Comparison of ENCODE assay signal across 10 mouse cellular contexts in the genomic region with DNA sequence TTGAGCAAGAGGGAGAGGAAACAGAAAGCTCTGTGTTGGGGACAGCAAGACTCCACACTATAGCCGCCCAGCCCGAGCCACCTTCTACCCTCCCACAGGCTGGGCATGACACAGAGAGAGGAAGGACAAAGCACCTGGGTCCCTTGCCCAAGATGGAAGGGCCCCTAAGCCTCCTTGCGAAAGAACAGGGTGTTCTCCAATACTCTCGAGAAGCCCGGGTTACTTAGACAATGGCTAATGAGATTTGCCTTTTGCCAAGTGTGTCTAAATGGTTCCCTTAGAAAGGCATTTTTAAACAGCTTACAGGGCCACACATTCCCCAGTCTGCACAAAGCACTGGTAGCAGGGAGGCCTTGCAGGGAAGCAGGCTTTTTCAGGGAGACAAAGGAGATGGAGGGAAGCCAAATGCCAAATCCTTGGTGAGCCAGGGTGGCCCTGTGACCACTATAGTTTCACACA. TPM values are rescaled to one million over a fixed set of nuclear protein-coding genes. Genes with fewer than 3 reads are reported as not detected.
A peak's percentile ranks its signal among the peaks of the same experiment; 100 is the strongest.
DNase-seq lines count a peak whose midpoint lies in the region; ATAC-seq and TF ChIP-seq lines count a peak whose summit lies in the region.
"Had no signal": no experiment of that assay in that cellular context is flagged by ENCODE, and none has a peak within 500 bp of the region (broad histone marks: within the 10 kb centered on the region; RNA-seq: fewer than 3 reads in every experiment).

No protein-coding gene starts in this region.

- H3K9me3 ChIP-seq in limb, embryonic 15.5 days, result no peaks in the 10 kb centered on the region
- H3K9me3 ChIP-seq in stomach, postnatal 0 days (ENCODE audit: control insufficient read depth, low read length), result no peaks in the 10 kb centered on the region
- H3K9me3 ChIP-seq: liver, embryonic 13.5 days had no signal

- no peaks in the 10 kb centered on the region for H3K4me1 ChIP-seq in testis, adult 2 months (ENCODE audit: control insufficient read depth, insufficient read depth, low read length)
- peaks cover 16% of the 10 kb centered on the region for H3K4me1 ChIP-seq in limb, embryonic 15.5 days
- no peaks in the 10 kb centered on the region for H3K4me1 ChIP-seq in stomach, postnatal 0 days (replicated peaks; ENCODE audit: control insufficient read depth, insufficient read depth)
- H3K4me1 ChIP-seq in kidney, adult 2 months (ENCODE audit: control insufficient read depth, insufficient read depth, low read length), result no peaks in the 10 kb centered on the region
- H3K4me1 ChIP-seq: liver, embryonic 13.5 days had no signal

- H3K9ac ChIP-seq in limb, embryonic 15.5 days, result no peak overlapping the region
- H3K9ac ChIP-seq in stomach, postnatal 0 days (ENCODE audit: low read length), result no peak overlapping the region
- H3K9ac ChIP-seq: liver, embryonic 13.5 days had no signal

- H3K4me2 ChIP-seq in limb, embryonic 15.5 days, result no peak overlapping the region
- H3K4me2 ChIP-seq in stomach, postnatal 0 days (replicated peaks; ENCODE audit: low read depth), result no peak overlapping the region
- H3K4me2 ChIP-seq: liver, embryonic 13.5 days had no signal

- no peaks in the 10 kb centered on the region; the same call in 1 of the 2 replicates for H3K36me3 ChIP-seq in testis, adult 2 months (ENCODE audit: control insufficient read depth, insufficient read depth, low read length)
- H3K36me3 ChIP-seq in limb, embryonic 15.5 days, result peaks cover 19% of the 10 kb centered on the region
- H3K36me3 ChIP-seq in stomach, postnatal 0 days (ENCODE audit: control insufficient read depth, insufficient read depth, low read length), result peaks cover 3% of the 10 kb centered on the region; the same call in 1 of the 2 replicates
- no peaks in the 10 kb centered on the region for H3K36me3 ChIP-seq in kidney, adult 2 months (ENCODE audit: control insufficient read depth, insufficient read depth, low read length)
- H3K36me3 ChIP-seq: liver, embryonic 13.5 days had no signal

- TF ChIP-seq EP300 in stomach, postnatal 0 days (optimal IDR thresholded peaks at IDR 0.05), result no peak

- no peak for TF ChIP-seq CTCF in testis, adult 2 months (IDR thresholded peaks at IDR 0.05; ENCODE audit: control insufficient read depth, insufficient read depth, insufficient replicate concordance, low read depth, low read length)
- no peak for TF ChIP-seq CTCF in stomach, postnatal 0 days (IDR thresholded peaks at IDR 0.05; ENCODE audit: low read depth)
- TF ChIP-seq CTCF in kidney, adult 2 months (conservative IDR thresholded peaks at IDR 0.05; ENCODE audit: insufficient read depth, insufficient read length, low read depth, low read length), result no peak

- peak; percentile 26 for DNase-seq in cerebellum, adult 11-12 months
- no peak for DNase-seq in cerebellum, adult 11 months
- no peak for DNase-seq in testis, postnatal 10 days (ENCODE audit: low spot score)
- no peak for DNase-seq in stomach, postnatal 0 days (ENCODE audit: low spot score)
- no peak for DNase-seq in heart, adult 18-20 months
- DNase-seq in kidney, adult 2 months, result no peak
- DNase-seq: liver, embryonic 13.5 days had no signal

- H3K4me3 ChIP-seq in testis, adult 2 months (ENCODE audit: control insufficient read depth, low read depth, low read length), result no peak overlapping the region
- H3K4me3 ChIP-seq in limb, embryonic 15.5 days, result no peak overlapping the region
- no peak overlapping the region for H3K4me3 ChIP-seq in stomach, postnatal 0 days (ENCODE audit: low read depth, low read length)
- no peak overlapping the region for H3K4me3 ChIP-seq in kidney, adult 2 months (ENCODE audit: insufficient read depth, low read depth, low read length)
- H3K4me3 ChIP-seq: liver, embryonic 13.5 days had no signal

- 71% methylated on average over 5 of the region's 5 CpGs for WGBS in limb, embryonic 15.5 days
- 36% methylated on average over 5 of the region's 5 CpGs for WGBS in stomach, postnatal 0 days
- 78% methylated on average over 5 of the region's 5 CpGs for WGBS in kidney, adult 2 months

- no peak for ATAC-seq in limb, embryonic 15.5 days (ENCODE audit: insufficient number of reproducible peaks, low FRiP score, low TSS enrichment, low read depth)
- peak; percentile 24; the same call in 1 of the 2 replicates for ATAC-seq in stomach, postnatal 0 days (ENCODE audit: low FRiP score, low TSS enrichment)
- ATAC-seq: Patski had no signal

- no peaks in the 10 kb centered on the region for H3K27me3 ChIP-seq in testis, adult 2 months (ENCODE audit: control insufficient read depth, insufficient read depth, low read length)
- H3K27me3 ChIP-seq in limb, embryonic 15.5 days, result no peaks in the 10 kb centered on the region
- H3K27me3 ChIP-seq in stomach, postnatal 0 days (ENCODE audit: control insufficient read depth, insufficient read depth, low read length), result no peaks in the 10 kb centered on the region
- H3K27me3 ChIP-seq in kidney, adult 2 months (replicated peaks; ENCODE audit: control insufficient read depth, insufficient read depth, low read length), result no peaks in the 10 kb centered on the region
- H3K27me3 ChIP-seq: liver, embryonic 13.5 days; Patski had no signal

- no peak for TF ChIP-seq POLR2A in testis, adult 2 months (IDR thresholded peaks at IDR 0.05; ENCODE audit: control insufficient read depth, low read depth, low read length)
- TF ChIP-seq POLR2A in kidney, adult 2 months (IDR thresholded peaks at IDR 0.05; ENCODE audit: low read depth, low read length), result no peak

- H3K27ac ChIP-seq in testis, adult 2 months (ENCODE audit: control insufficient read depth, insufficient read depth, low read depth, low read length), result peak overlapping the region; percentile 23
- peak overlapping the region; percentile 30 for H3K27ac ChIP-seq in limb, embryonic 15.5 days
- peak overlapping the region; percentile 53 for H3K27ac ChIP-seq in stomach, postnatal 0 days (replicated peaks)
- H3K27ac ChIP-seq in kidney, adult 2 months (ENCODE audit: insufficient read depth, low read depth, low read length), result no peak overlapping the region
- H3K27ac ChIP-seq: liver, embryonic 13.5 days had no signal

RNA-seq across cellular contexts. Expression of gene Glod4, which starts 24.5 kb away (rescaled TPM):
- polyA plus RNA-seq in testis, adult 2 months (2012; rRNA removed), result 9.4 and 10.6 TPM in 2 replicates
- polyA plus RNA-seq in limb, embryonic 15.5 days (2015; fragmentation: Nextera tagmentation; extraction: Ambion mirVana), result 128 and 131 TPM in 2 replicates
- polyA plus RNA-seq in stomach, postnatal 0 days (2015; fragmentation: Nextera tagmentation; extraction: Ambion mirVana), result 92.9 and 99.9 TPM in 2 replicates
- total RNA-seq in heart, adult 18-20 months (2021), result 10 to 100 TPM; 40.3 to 44.6 TPM
- 16.2 and 28.0 TPM in 2 replicates for polyA plus RNA-seq in kidney, adult 2 months (2012; rRNA removed)

RNA-seq across cellular contexts. Expression of gene Mrm3, which starts 24.5 kb away (rescaled TPM):
- 3.0 and 4.3 TPM in 2 replicates for polyA plus RNA-seq in testis, adult 2 months (2012; rRNA removed)
- polyA plus RNA-seq in limb, embryonic 15.5 days (2015; fragmentation: Nextera tagmentation; extraction: Ambion mirVana), result 22.8 and 27.2 TPM in 2 replicates
- polyA plus RNA-seq in stomach, postnatal 0 days (2015; fragmentation: Nextera tagmentation; extraction: Ambion mirVana), result 13.4 and 14.7 TPM in 2 replicates
- 10 to 100 TPM; 24.6 to 27.4 TPM for total RNA-seq in heart, adult 18-20 months (2021)
- polyA plus RNA-seq in kidney, adult 2 months (2012; rRNA removed), result 8.7 and 9.3 TPM in 2 replicates

RNA-seq across cellular contexts. Expression of gene Gemin4, which starts 50.6 kb away (rescaled TPM):
- 39.6 and 40.8 TPM in 2 replicates for polyA plus RNA-seq in testis, adult 2 months (2012; rRNA removed)
- polyA plus RNA-seq in limb, embryonic 15.5 days (2015; fragmentation: Nextera tagmentation; extraction: Ambion mirVana), result 24.0 and 26.6 TPM in 2 replicates
- 18.5 and 21.9 TPM in 2 replicates for polyA plus RNA-seq in stomach, postnatal 0 days (2015; fragmentation: Nextera tagmentation; extraction: Ambion mirVana)
- 1 to 10 TPM; 3.2 to 4.3 TPM for total RNA-seq in heart, adult 18-20 months (2021)
- 5.1 TPM in 2 replicates for polyA plus RNA-seq in kidney, adult 2 months (2012; rRNA removed)

RNA-seq across cellular contexts. Expression of gene Dbil5, which starts 50.6 kb away (rescaled TPM):
- 2,170 and 2,532 TPM in 2 replicates for polyA plus RNA-seq in testis, adult 2 months (2012; rRNA removed)
- 0.88 and 1.5 TPM in 2 replicates for polyA plus RNA-seq in limb, embryonic 15.5 days (2015; fragmentation: Nextera tagmentation; extraction: Ambion mirVana)
- 4.0 and 4.7 TPM in 2 replicates for polyA plus RNA-seq in stomach, postnatal 0 days (2015; fragmentation: Nextera tagmentation; extraction: Ambion mirVana)
- total RNA-seq in heart, adult 18-20 months (2021), result under 1 TPM; 0.50 to 0.90 TPM
- polyA plus RNA-seq in kidney, adult 2 months (2012; rRNA removed), result 0.58 and 1.1 TPM in 2 replicates
